Mouse (Mus musculus): ENCODE data around the gene Prtn3.

Gene Prtn3

DNA sequence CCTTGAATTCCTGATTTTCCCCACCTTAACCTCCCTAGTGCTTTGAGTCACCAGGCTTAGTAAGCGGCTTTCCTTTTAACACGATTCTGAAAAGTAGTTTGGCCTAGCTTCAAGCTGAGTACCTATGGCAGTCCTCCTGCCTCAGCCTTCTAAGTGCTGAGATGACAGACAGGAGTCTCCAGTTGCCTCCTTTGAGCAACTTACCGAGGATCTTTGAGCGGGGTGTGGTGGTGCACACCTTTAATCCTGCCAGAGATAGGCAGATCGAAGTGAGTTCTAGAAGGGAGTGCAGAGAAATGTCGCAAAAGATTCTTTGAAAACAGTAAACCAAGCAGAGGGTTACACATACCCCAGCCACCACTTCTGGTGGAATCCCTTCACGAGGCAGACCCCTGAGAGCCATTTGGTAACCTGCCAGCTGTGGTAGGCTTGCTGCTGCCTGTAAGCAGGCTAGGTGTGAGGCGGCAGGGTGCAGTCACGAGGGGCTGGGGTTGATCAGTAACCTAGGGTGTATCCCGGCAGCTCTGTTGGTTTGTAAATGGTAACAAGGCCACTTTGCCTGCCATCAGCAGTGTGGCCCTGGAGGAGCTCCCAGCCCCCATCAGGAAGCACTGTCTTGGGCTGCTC, 18.6 kb upstream of the Prtn3 start:
- DNase-seq (ENCODE audit: low spot score) = peak; percentile 40

DNA sequence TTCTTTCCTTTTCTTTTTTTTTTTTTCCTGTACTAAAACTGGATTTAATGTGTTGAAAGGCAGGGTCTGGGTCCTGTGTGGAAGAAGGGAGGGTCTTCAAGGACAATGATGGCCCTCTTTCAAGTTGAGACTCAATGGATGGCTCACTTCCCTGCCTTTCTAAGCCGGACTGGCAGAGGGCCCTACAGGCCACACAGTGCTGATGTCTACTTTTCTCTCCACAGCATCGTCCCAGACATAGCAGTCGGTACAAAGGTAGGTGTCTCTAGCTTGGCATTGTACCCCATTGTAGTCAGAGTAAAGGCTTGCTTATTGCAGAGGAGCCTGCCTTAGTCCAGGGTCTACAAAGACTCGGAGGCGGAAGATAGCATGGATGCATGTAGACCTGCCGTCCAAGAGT, 18.0 kb upstream of the Prtn3 start:
- DNase-seq (ENCODE audit: low spot score) = no peak

DNA sequence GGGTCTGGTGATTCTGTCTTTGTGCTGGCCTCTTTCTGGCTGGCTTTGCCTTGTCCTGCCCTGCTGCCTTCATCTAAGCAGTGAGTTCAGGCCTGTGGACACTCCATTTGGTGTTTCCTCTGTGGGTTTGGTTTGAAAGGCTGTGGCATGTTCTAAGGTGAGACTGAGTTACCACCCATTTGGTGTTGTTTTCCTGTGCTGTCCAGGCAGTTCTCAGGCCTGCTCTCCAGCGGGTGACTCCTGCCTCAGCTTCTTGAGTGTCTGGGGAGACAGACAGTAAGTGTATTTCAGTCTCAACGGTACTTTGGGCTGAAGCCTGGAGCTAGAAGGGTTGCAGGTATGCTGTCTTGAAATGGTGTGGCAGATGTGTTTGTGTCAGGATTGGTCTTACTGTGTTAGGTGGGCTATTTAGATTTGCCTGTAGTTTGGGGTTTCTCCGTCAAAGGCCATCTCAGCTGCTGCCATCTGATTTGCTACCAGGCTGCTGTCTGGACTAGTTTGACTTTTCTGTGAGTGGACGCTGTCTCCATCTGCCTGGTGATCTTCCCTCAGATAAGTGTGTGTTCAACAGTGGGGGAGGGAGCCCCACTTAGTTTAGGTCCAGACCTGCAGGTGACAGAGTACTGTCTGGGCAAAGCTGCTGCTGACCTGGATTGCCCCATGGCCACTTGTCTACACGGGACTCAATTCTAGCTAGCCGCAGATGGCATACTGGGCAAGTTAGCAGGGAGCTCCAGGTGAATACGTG, 17.4 kb upstream of the Prtn3 start:
- no peak for DNase-seq (ENCODE audit: low spot score)

DNA sequence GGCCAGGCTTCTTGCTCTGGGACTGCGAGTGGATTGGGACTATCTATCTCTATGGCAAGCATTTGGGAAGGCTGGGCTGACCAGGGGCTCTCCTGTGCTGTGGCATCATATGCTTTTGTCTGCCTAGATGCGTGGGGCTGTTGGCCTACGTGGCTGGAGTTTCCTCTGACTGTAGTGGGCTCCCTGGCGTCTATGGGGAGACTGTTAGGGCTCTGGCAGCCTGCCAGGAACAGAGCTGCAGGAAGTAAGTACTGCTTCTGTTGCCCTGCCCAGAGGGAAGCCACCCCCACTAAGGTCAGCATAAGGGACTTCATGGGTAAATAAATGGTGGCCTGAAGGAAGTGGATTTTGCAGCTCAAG, 16.8 kb upstream of the Prtn3 start:
- DNase-seq (ENCODE audit: low spot score) = no peak

DNA sequence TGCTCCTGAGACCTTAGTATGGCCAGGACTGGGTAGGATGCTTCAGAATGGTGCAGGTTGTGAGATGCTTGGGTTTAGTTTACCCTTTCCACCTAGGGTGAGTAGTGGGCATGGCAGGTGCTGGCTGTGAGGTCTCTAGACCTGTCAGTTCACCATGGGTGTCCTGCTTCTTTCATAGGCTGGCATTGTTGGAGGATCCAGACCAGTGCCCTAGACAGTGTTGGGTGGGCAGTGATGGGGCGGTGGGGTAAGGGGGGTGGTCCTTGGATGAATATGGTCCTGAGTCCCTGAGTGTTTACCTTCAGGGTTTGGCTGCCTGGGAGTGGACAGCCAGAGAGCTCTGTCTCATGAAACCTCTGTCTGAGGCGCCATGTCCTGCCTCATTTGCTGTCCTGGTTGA, 16.4 kb upstream of the Prtn3 start:
- no peak for DNase-seq (ENCODE audit: low spot score)

DNA sequence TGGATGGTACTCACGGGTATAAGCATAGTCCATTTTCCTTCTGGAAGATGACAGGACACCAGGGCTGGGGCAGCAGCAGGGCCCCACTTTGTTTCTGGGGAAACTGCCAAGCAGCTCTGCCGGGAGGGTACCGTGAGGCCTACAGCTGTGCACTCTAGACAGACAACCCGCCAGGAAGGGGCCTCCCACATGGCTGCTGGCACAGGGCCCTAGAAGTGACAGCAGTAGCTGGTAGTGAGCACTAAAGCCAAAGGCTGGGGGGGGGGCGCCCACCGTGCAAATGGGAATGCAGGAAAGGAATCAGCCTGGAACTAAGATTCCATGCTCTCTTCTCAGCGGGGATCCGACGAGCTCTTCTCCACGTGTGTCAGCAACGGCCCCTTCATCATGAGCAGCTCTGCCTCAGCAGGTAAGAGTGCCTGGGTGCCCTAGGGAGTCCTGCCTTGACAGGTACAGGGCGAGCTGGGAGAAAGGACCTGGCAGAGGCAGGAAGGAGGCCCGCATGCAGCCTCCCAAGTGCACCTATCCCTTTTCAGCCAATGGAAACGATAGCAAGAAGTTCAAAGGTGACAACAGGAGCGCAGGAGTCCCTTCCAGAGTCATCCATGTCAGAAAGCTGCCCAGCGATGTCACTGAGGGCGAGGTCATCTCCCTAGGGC, 15.7 kb upstream of the Prtn3 start:
- no peak for DNase-seq (ENCODE audit: low spot score)

DNA sequence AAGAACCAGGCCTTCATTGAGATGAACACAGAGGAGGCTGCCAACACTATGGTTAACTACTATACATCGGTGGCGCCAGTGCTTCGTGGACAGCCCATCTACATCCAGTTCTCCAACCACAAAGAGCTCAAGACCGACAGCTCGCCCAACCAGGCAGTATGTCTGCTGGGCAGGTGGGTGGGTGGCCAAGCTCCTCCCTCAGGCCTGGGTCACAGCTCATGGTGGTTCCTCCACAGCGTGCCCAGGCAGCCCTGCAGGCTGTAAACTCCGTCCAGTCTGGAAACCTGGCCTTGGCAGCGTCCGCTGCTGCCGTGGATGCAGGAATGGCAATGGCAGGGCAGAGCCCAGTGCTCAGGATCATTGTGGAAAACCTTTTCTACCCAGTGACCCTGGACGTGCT, 15.2 kb upstream of the Prtn3 start:
- DNase-seq (ENCODE audit: low spot score) = no peak

DNA sequence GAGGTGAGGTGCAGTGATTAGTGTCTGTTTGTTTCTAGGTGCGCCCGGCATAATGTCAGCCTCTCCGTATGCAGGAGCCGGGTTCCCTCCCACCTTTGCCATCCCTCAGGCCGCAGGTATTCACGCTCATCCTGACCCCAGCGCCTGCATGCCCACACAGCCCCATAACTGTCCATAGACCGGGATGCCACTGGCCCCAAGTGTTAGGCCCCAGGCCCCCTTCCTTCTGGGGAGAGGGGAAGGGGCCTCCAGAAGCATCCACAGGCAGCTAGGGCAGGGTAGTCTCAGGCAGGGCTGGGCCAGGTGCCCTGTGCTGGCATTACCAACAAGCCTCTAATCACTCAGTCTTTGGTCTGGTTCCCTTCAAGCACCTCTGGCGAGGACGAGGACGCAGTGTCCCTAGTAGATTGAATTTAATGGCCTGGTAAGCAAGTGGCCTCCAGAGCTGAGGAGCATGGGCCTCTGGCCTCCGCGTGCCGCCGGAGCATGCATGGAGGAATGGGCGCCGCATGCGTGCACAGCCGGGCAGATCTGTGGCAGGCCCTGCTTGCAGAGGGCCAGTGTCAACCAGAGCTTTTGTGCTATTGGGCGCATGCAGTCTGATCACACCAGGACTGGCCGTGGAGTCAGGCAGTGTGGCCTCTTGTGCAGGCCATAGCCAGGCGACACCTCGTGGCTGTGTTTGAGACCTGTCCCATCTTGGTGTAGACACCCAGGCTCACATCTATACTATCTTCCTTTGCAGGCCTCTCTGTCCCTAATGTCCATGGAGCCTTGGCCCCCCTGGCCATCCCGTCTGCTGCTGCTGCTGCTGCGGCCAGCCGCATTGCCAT, 14.0 kb upstream of the Prtn3 start:
- no peak for DNase-seq (ENCODE audit: low spot score)

DNA sequence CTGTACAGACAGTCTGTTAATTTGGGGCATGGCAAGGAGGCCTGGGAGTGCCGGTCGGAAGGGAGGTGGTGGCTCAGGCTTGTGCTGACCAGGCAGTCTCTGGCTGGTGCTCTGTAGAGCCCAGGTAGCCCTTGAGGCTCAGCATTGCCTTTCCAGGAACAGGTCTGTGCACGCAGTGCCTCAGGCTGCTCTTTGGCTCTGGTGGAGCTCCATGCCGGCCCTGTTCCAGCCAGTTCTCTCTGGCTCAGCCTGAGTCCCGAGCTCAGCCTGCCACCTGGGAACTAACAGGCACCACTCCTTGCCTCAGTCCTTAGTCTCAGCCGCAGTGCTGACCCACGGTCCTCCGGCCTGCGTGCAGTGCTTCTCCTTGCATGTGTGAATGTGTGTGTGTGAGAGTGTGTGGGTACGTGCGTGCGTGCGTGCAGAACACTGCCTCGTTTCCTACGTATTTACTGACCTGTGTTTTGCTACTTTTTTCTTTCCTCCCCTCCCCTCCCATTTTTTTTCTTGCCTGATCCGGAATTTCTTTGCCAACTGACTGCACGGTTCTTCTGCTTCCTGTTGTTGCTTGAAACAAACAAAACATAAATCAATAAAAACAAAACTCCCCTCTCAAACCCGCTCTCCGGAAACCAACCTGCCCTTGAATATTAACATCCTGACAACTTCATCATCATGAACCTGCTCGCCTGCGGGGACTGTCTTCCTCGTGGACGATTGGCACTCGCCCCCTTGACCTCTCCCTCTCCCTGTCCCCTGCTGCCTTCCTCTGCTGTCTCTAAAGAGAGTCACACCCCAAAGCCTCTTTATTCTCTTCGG, 12.8 kb upstream of the Prtn3 start:
- no peak for DNase-seq (ENCODE audit: low spot score)

DNA sequence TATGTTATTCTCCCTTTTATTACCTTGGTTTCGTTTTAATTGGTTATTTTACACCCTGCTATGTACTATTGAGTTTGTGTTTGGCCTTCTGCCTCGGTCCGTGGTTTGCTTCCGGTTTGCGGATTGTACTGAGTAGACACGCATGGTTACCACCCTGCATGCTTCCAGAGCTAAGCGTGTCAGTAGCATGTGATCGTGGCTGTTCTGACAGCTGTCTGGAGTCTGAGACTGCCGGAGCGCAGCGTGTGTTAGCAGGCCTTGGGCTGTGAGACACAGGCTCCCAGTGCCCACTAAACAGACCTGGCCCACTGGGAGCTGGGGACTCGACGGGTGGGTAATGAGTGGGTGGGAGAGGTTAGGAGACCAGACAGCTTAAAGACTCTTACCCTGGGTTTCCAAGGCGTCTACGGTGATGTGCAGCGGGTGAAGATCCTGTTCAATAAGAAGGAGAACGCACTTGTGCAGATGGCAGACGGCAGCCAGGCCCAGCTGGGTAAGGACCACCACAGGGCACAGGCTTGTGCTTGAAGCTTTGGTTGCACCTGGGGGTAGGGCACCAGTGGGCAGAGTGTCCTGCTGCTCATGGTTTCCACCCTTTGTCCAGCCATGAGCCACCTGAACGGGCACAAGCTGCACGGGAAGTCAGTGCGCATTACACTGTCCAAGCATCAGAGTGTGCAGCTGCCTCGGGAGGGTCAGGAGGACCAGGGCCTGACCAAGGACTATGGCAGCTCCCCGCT, 12.1 kb upstream of the Prtn3 start:
- no peak for DNase-seq (ENCODE audit: low spot score)

DNA sequence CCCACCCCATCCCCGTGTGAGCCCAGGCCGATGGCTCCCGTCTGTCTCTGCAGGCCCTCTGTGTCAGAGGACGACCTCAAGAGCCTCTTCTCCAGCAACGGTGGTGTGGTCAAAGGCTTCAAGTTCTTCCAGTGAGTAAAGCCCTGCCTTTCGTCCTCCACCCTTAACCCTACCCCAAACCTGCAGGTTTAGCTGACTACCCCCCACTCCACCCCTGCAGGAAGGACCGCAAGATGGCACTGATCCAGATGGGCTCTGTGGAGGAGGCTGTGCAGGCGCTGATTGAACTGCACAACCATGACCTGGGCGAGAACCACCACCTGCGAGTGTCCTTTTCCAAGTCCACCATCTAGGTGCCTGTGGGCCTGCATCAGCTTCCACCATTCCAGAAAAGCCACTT, 11.4 kb upstream of the Prtn3 start:
- DNase-seq (ENCODE audit: low spot score) = no peak

DNA sequence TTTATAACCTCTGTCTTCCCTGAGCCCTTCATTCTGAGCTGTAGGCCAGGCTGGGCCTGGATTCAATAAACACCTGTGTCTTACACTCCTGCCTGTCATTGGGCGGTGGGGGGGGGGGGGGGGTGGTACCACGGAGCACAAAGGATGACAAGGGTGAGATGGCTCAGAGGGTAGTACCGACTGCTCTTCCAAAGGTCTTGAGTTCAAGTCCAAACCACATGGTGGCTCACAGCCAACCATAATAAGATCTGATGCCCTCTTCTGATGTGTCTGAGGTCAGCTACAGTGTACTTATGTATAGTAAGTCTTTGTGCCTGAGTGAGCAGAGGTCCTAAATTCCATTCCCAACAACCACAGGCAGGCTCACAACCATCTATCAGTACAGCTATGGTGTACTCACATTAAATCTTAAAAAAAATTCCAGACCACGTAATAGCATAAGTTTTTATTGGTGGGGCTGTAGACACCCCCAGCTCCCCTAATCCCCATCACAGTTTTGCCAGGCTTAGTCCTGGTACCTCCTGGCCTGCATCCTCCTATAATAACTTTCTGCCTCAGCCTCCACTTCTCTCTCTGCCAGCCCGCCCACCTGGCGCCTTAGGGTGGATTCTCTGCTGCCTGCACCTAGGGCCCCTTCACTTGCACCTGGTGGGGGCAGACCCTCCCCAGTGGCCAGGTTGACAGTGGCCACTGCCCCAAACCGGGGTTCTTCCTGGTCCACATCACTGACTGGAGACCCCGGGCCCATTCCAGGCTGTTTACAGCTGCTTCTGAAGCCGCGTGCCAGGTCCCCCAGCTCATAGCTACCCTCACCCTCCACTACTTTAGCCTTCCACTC, 9.7 kb upstream of the Prtn3 start:
- no peak for DNase-seq (ENCODE audit: low spot score)

DNA sequence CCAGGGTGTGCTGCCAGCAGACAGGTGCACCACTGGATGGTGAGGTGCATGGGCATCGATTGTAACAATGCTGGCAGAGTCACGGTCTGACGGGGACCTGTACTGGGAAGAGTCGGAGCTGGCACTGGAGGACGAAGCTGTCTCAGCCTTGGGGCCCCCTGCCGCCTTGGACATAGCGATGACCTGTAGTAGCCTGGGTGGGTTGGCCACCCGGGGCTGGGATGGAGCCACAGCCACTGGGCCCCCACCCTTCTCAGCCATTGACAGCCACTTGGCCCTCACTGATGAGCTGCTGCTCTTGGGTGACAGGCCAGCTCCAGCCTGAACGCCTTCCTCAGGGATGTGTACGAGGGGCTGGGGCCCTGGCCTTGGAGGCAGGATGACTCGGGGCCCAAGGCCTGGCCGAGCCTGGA, 9.1 kb upstream of the Prtn3 start:
- no peak for DNase-seq (ENCODE audit: low spot score)

DNA sequence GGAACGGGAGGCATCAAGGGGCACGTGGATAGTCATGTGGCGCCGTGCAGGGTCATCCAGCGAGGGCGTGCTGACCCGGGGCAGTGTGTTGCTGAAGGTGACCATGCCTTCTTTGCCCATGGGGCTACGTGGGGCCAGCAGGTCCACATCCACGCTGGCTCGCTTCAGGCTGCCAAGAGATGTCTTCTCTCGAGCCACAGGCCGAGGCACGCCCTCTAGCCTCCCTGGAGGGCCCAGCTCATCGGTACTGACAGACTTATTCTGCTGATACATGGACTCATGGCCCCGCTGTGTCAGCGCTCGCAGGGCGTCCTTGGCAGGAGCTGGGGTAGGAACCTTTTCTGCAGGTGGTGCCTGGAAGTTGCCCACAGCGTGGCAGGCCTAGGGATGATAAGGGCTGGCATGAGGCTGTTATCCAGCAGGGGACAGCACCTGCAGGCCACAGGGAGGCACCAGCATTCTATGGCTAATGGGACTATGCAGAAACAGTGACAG, 8.4 kb upstream of the Prtn3 start:
- no peak for DNase-seq (ENCODE audit: low spot score)

DNA sequence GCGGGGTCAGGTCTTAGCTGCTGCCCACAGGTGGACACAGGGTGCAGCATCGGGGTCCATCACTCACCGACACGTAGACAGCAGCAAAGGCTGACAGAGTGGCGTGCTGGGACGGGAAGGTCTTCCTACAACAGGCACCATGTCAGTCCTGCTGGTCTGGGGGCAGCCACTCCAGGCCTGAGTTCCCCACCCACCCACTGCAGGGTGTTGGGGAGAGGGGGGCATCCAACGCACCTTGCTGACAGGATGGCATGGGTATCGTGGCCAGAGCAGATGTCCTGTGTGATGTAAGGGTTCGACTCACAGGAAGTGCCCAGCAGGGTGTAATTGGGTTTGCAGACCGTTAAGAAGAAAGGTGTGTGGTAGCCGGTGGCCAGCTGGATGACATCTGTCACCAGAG, 7.7 kb upstream of the Prtn3 start:
- no peak for DNase-seq (ENCODE audit: low spot score)

DNA sequence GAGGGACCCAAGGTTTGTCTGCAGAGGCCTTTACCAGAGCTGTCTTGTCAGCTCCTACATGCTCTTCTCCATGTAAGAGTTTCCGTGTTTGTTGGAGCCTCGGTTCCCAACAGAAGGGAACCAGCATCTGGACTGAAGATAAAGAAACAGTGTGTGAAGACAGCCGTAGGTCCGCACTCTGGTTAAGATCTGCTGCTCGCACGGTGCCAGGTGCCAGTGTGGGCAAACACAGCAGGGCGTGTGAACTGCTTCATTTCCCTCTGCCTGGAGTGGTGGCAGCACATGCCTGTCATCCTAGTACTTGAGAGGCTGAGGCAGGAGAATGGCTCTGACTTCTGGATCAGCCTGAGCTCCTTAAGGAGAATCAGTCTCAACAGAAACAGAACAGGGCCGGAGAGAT, 2.4 kb upstream of the Prtn3 start:
- DNase-seq (ENCODE audit: low spot score) = no peak

DNA sequence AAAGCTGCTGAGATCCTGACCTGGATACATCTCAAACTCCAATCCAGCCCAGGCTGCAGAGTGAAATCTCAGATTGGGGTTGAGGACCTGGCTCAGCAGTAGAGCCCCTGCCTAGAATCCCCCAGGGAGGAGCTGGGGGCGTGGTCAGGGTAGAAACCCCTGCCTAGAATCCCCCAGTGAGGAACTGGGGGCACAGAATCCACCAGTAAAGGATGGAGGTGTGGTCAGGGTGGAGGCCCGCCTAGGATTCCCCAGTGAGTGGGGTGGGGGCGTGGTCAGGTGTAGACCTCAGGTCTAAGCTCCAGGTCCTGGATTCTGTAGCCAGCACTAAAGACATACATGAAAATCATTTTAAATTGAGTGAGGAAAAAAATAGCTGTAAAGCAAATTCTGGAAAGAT, 1.4 kb upstream of the Prtn3 start:
- no peak for DNase-seq (ENCODE audit: low spot score)

DNA sequence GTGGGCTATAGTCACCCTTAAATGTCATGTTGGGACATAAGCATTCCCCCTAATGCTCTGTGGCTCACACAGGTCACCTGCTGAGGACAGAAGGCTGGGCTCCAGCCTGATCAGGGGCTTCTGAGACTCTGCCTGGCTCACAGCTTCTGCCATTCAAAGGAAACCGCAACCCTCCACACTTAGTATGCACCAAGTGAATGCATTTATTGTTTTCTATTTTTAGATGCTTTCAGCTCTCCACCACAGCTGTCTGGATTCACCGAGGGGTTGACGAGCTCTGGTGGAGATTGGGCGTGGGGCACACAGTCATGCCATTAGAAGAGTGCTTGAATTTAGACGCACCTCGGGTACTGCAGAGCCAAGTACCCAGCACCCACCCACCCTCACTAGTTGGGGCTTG, 963 bp upstream of the Prtn3 start:
- DNase-seq (ENCODE audit: low spot score) = no peak

DNA sequence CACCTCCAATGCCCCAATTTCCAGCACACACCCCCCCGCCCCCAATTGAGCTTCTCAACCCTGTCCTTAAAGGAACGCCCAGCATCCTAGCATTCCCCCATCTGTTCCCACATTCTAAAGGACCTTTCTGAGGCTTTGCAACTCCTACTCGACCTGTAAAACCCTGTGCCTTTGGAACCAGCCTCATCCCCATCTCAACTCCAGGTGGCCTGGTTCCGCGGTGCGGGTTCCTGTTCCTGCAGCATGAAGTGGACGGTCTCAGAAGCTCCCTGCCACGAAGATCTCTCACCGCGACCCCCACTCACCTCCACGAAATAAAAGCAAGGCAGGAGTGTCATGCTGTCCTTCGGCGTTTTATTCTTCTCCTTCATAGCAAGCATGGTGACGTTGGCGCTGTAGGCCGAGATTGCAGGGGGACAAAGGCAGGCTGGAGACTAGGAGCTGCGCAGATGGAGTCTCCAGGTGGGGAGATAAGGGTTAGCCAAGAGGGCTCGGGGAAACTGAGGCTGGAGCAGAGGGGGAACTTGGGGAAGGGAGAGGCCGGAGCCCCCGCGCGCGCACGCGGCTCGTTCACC, 474 bp upstream of the Prtn3 start:
- no peak for DNase-seq (ENCODE audit: low spot score)

DNA sequence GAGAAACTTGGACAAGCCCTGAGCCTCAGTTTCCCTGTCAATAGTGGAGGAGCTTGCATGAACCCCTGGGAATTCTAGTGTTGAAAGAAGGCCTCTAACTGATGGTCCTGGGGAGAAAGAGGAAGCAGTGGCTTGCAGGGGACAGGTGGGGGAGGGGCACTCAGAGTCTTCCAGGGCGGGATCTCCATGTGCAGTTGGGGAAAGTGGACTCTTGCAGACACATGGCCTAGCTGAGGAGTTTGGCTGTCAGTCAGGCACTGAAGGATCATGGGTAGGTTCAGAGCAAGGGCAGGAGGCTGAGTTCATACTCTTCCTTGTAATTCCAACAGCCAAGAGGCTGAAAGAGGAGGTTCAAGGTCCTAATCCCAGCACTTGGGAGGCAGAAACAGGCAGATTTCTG, 2.9 kb downstream of the Prtn3 start:
- DNase-seq (ENCODE audit: low spot score) = no peak

All from c-Kit-positive CD71-positive TER-119-positive erythroid progenitor cells, embryonic 14.5 days (primary cell).